Mouse (Mus musculus): ENCODE measurements around the gene Slc29a4. TPM values are rescaled to one million over a fixed set of nuclear protein-coding genes. Genes with fewer than 3 reads are reported as not detected.

The Slc29a4 gene
- polyA plus RNA-seq, 2 experiments: 0.04 TPM

- H3K9me3 ChIP-seq (ENCODE audit: control insufficient read depth, low read length): no peaks in the 10 kb centered on the region
- H3K4me3 ChIP-seq (ENCODE audit: insufficient read depth in 1 of 2, low read depth in 2 of 2, low read length in 2 of 2): no peak overlapping the region
- peaks cover 0 to 5% of the 10 kb centered on the region in 2 experiments; a peak in 1 of 4 replicates for H3K4me1 ChIP-seq (replicated peaks; ENCODE audit: control insufficient read depth in 2 of 2, insufficient read depth in 2 of 2, low read length in 1 of 2)
- no peak for ATAC-seq (ENCODE audit: insufficient read depth)
- no peak for DNase-seq (ENCODE audit: low read depth in 3 of 3, low spot score in 3 of 3)
- no peak overlapping the region for H3K27ac ChIP-seq
- H3K27me3 ChIP-seq (ENCODE audit: control insufficient read depth, insufficient read depth, low read length): no peaks in the 10 kb centered on the region
- peak overlapping the region; percentile 20 for H3K4me2 ChIP-seq (ENCODE audit: low read depth)
- no peak for TF ChIP-seq EP300 (IDR thresholded peaks at IDR 0.05; ENCODE audit: low read depth)
- TF ChIP-seq CTCF (IDR thresholded peaks at IDR 0.05; ENCODE audit: low read depth): no peak
- H3K9ac ChIP-seq (replicated peaks): no peak overlapping the region
- WGBS (ENCODE audit: insufficient replicate concordance): 78% methylated on average over 4 of the region's 4 CpGs
- peaks cover 6% of the 10 kb centered on the region for H3K36me3 ChIP-seq (replicated peaks; ENCODE audit: control insufficient read depth, insufficient read depth, low read depth)
Observed at GRCm38 (mm10) chr5:142771034-142771433, 78.7 kb downstream of the Slc29a4 start.

- no peak overlapping the region for H3K9ac ChIP-seq (replicated peaks)
- peak; percentile 16 to 22 (median 19) for DNase-seq (ENCODE audit: low read depth in 3 of 3, low spot score in 3 of 3)
- H3K4me3 ChIP-seq (ENCODE audit: insufficient read depth in 1 of 2, low read depth in 2 of 2, low read length in 2 of 2): no peak overlapping the region
- no peaks in the 10 kb centered on the region for H3K9me3 ChIP-seq (ENCODE audit: control insufficient read depth, low read length)
- TF ChIP-seq CTCF (IDR thresholded peaks at IDR 0.05; ENCODE audit: low read depth) (no peak), EP300 (IDR thresholded peaks at IDR 0.05; ENCODE audit: low read depth) (peak; percentile 48; the same call in 1 of the 2 replicates)
- 57% methylated on average over 15 of the region's 15 CpGs for WGBS (ENCODE audit: insufficient replicate concordance)
- peak; percentile 84 for ATAC-seq (ENCODE audit: insufficient read depth)
- H3K4me2 ChIP-seq (ENCODE audit: low read depth): peak overlapping the region; percentile 20; the same call in 1 of the 2 replicates
- peaks cover 6% of the 10 kb centered on the region for H3K36me3 ChIP-seq (replicated peaks; ENCODE audit: control insufficient read depth, insufficient read depth, low read depth)
- H3K27ac ChIP-seq: no peak overlapping the region
- no peaks in the 10 kb centered on the region for H3K27me3 ChIP-seq (ENCODE audit: control insufficient read depth, insufficient read depth, low read length)
- peaks cover 0 to 5% of the 10 kb centered on the region in 2 experiments; a peak in 1 of 4 replicates for H3K4me1 ChIP-seq (replicated peaks; ENCODE audit: control insufficient read depth in 2 of 2, insufficient read depth in 2 of 2, low read length in 1 of 2)
Observed at GRCm38 (mm10) chr5:142771964-142772363, 79.7 kb downstream of the Slc29a4 start.

Other genes starting within 250 kb of the Slc29a4 start
- 5.8 and 6.8 TPM in 2 replicates for gene Ap5z1, start 228.6 kb upstream of the Slc29a4 start, polyA plus RNA-seq (2012; rRNA removed)
- gene Ap5z1, start 228.6 kb upstream of the Slc29a4 start, polyA plus RNA-seq (2014; fragmentation: Nextera tagmentation; extraction: Ambion mirVana): 3.1 and 3.5 TPM in 2 replicates
- not detected in 2 replicates for gene Papolb, start 162.4 kb upstream of the Slc29a4 start, polyA plus RNA-seq (2012; rRNA removed)
- not detected in 2 replicates for gene Papolb, start 162.4 kb upstream of the Slc29a4 start, polyA plus RNA-seq (2014; fragmentation: Nextera tagmentation; extraction: Ambion mirVana)
- gene Radil, start 141.4 kb upstream of the Slc29a4 start, polyA plus RNA-seq (2012; rRNA removed): 0.03 and 0.09 TPM in 2 replicates
- 0.05 and 0.08 TPM in 2 replicates for gene Radil, start 141.4 kb upstream of the Slc29a4 start, polyA plus RNA-seq (2014; fragmentation: Nextera tagmentation; extraction: Ambion mirVana)
- gene Mmd2, start 83.7 kb upstream of the Slc29a4 start, polyA plus RNA-seq (2012; rRNA removed): 6.0 and 6.7 TPM in 2 replicates
- gene Mmd2, start 83.7 kb upstream of the Slc29a4 start, polyA plus RNA-seq (2014; fragmentation: Nextera tagmentation; extraction: Ambion mirVana): 15.5 and 16.9 TPM in 2 replicates
- 16.0 and 20.5 TPM in 2 replicates for gene Wipi2, start 64.8 kb upstream of the Slc29a4 start, polyA plus RNA-seq (2012; rRNA removed)
- gene Wipi2, start 64.8 kb upstream of the Slc29a4 start, polyA plus RNA-seq (2014; fragmentation: Nextera tagmentation; extraction: Ambion mirVana): 28.3 and 34.4 TPM in 2 replicates
- gene Tnrc18, start 125.2 kb downstream of the Slc29a4 start, polyA plus RNA-seq (2012; rRNA removed): 2.3 and 2.8 TPM in 2 replicates
- gene Tnrc18, start 125.2 kb downstream of the Slc29a4 start, polyA plus RNA-seq (2014; fragmentation: Nextera tagmentation; extraction: Ambion mirVana): 2.9 and 3.4 TPM in 2 replicates
- 1.9 and 2.2 TPM in 2 replicates for gene Fbxl18, start 202.9 kb downstream of the Slc29a4 start, polyA plus RNA-seq (2012; rRNA removed)
- 1.6 and 2.0 TPM in 2 replicates for gene Fbxl18, start 202.9 kb downstream of the Slc29a4 start, polyA plus RNA-seq (2014; fragmentation: Nextera tagmentation; extraction: Ambion mirVana)
- gene Actb, start 214.2 kb downstream of the Slc29a4 start, polyA plus RNA-seq (2012; rRNA removed): 776 and 920 TPM in 2 replicates
- 7,259 and 7,802 TPM in 2 replicates for gene Actb, start 214.2 kb downstream of the Slc29a4 start, polyA plus RNA-seq (2014; fragmentation: Nextera tagmentation; extraction: Ambion mirVana)